Mouse (Mus musculus) heart, postnatal 0 days (tissue): ENCODE results near the gene Hjurp. TPM values are rescaled to one million over a fixed set of nuclear protein-coding genes. Genes with fewer than 3 reads are reported as not detected.

Experiments
- ATAC-seq: fragments of 200-750 bp; cut with Nextera tagmentation; 2 replicates; pipeline ENCODE4 v1.8.0; 2017; ENCODE audit warnings: low read depth, moderate number of reproducible peaks, moderate library complexity; ENCODE audit not compliant: insufficient read depth
- DNase-seq: peaks from one replicate; pipeline ENCODE4 v3.0.0-alpha.2; 2016; ENCODE audit warnings: low spot score
- H3K27ac ChIP-seq: fragments of 300-500 bp; sonication (generic); 2 replicates; pipeline ENCODE4 v1.5.1; 2014; ENCODE audit warnings: low read depth, mild to moderate bottlenecking
- H3K27me3 ChIP-seq: fragments of 300-500 bp; sonication (generic); 2 replicates; pipeline ENCODE4 v1.6.1; 2014; ENCODE audit warnings: low read length, mixed read lengths; ENCODE audit not compliant: control insufficient read depth, insufficient read depth
- H3K36me3 ChIP-seq: fragments of 300-500 bp; sonication (generic); replicated peaks from 2 replicates; pipeline ENCODE4 v1.6.1; 2014; ENCODE audit warnings: low read length, mixed read lengths; ENCODE audit not compliant: control insufficient read depth, insufficient read depth
- H3K4me1 ChIP-seq: fragments of 300-500 bp; sonication (generic); 2 replicates; pipeline ENCODE4 v1.6.1; 2014; ENCODE audit warnings: antibody characterized with exemption; ENCODE audit not compliant: control insufficient read depth, insufficient read depth
- H3K4me2 ChIP-seq: fragments of 300-500 bp; sonication (generic); 2 replicates; pipeline ENCODE4 v1.6.1; 2014; ENCODE audit warnings: low read depth, mild to moderate bottlenecking, low read length, moderate library complexity
- H3K4me3 ChIP-seq: fragments of 300-500 bp; sonication (generic); 2 replicates; pipeline ENCODE4 v1.5.1; 2014; ENCODE audit warnings: low read depth, low read length
- H3K9ac ChIP-seq: fragments of 300-500 bp; sonication (generic); replicated peaks from 2 replicates; pipeline ENCODE4 v1.6.1; 2014; ENCODE audit warnings: low read depth, low read length, mixed read lengths
- H3K9me3 ChIP-seq: fragments of 300-500 bp; sonication (generic); replicated peaks from 2 replicates; pipeline ENCODE4 v1.6.1; 2016; ENCODE audit warnings: low read length; ENCODE audit not compliant: control insufficient read depth
- CTCF ChIP-seq: IDR thresholded peaks from 2 replicates; pipeline ENCODE4 v1.5.1; 2016; ENCODE audit warnings: antibody characterized with exemption, control low read depth, low read depth
- EP300 ChIP-seq: IDR thresholded peaks from 2 replicates; pipeline ENCODE4 v1.6.1; 2016; ENCODE audit warnings: antibody characterized with exemption, low read depth
- WGBS: fragments of 180-500 bp; shearing (Covaris S2); extraction: QIAGEN DNeasy Blood & Tissue Kit; methylation state at CpG from one replicate; pipeline ENCODE4 v1.1.7; 2014; 5-methylcytosine and 5-hydroxymethylcytosine counted together
- polyA plus RNA-seq: library from polyadenylated mRNA; unstranded; fragments of >200 nt; fragmentation: Nextera tagmentation; extraction: Ambion mirVana; gene quantifications from 2 replicates; pipeline ENCODE4 v1.2.1, GENCODE M21; 2015
- total RNA-seq: library from RNA; depleted of rRNA; stranded (reverse); fragments of >200 nt; gene quantifications from 2 replicates; pipeline ENCODE4 v1.2.3, GENCODE M21; 2014; ENCODE audit warnings: low replicate concordance

Gene Hjurp
- total and polyA plus RNA-seq, 2 experiments from 2014 or later = 28.0 to 95.2 TPM

GRCm38 (mm10) chr1:88285652-88286051 lies 8.2 kb upstream of the Hjurp start:
- TF ChIP-seq EP300 (no peak), CTCF (no peak)
- H3K27ac ChIP-seq = no peak overlapping the region
- no peak overlapping the region for H3K9ac ChIP-seq
- no peak overlapping the region for H3K4me2 ChIP-seq
- no peaks in the 10 kb centered on the region for H3K4me1 ChIP-seq
- 57% methylated on average over 5 of the region's 5 CpGs for WGBS
- no peaks in the 10 kb centered on the region for H3K27me3 ChIP-seq
- H3K4me3 ChIP-seq = no peak overlapping the region
- no peaks in the 10 kb centered on the region for H3K36me3 ChIP-seq
- H3K9me3 ChIP-seq = 0 out of 2 replicates have a peak, but pooled peaks cover 31% of the 10 kb centered on the region
- DNase-seq = no peak
- ATAC-seq = no peak

- no peak overlapping the region for H3K4me2 ChIP-seq
- DNase-seq (no peak), ATAC-seq (no peak)
- H3K27me3 ChIP-seq = no peaks in the 10 kb centered on the region
- WGBS = 57% methylated on average over 7 of the region's 7 CpGs
- H3K27ac ChIP-seq = no peak overlapping the region
- peak; percentile 39 for TF ChIP-seq CTCF
- no peak for TF ChIP-seq EP300
- no peaks in the 10 kb centered on the region for H3K4me1 ChIP-seq
- no peak overlapping the region for H3K4me3 ChIP-seq
- 0 out of 2 replicates have a peak, but pooled peaks cover 23% of the 10 kb centered on the region for H3K9me3 ChIP-seq
- no peaks in the 10 kb centered on the region for H3K36me3 ChIP-seq
- H3K9ac ChIP-seq = no peak overlapping the region
Observed at GRCm38 (mm10) chr1:88284946-88285320, 7.5 kb upstream of the Hjurp start.

- DNase-seq = no peak
- 53% methylated on average over 10 of the region's 10 CpGs for WGBS
- 0 out of 2 replicates have a peak, but pooled peaks cover 20% of the 10 kb centered on the region for H3K9me3 ChIP-seq
Observed at GRCm38 (mm10) chr1:88284228-88284945, 7.0 kb upstream of the Hjurp start.

GRCm38 (mm10) chr1:88283376-88284227 lies 6.2 kb upstream of the Hjurp start:
- Histone ChIP-seq H3K4me2 (no peak overlapping the region), H3K4me1 (no peaks in the 10 kb centered on the region), H3K4me3 (no peak overlapping the region), H3K27me3 (no peaks in the 10 kb centered on the region), H3K36me3 (no peaks in the 10 kb centered on the region), H3K27ac (no peak overlapping the region), H3K9ac (no peak overlapping the region), H3K9me3 (0 out of 2 replicates have a peak, but pooled peaks cover 17% of the 10 kb centered on the region)
- 68% methylated on average over 15 of the region's 15 CpGs for WGBS
- no peak for ATAC-seq
- no peak for TF ChIP-seq CTCF
- TF ChIP-seq EP300 = no peak
- no peak for DNase-seq

More at GRCm38 (mm10) chr1:88284228-88284945, 7.0 kb upstream of the Hjurp start:
- no peaks in the 10 kb centered on the region for H3K36me3 ChIP-seq
- H3K4me3 ChIP-seq = no peak overlapping the region
- H3K9ac ChIP-seq = no peak overlapping the region
- H3K27ac ChIP-seq = no peak overlapping the region
- TF ChIP-seq EP300 (no peak), CTCF (no peak)
- H3K4me1 ChIP-seq = no peaks in the 10 kb centered on the region
- no peaks in the 10 kb centered on the region for H3K27me3 ChIP-seq
- H3K4me2 ChIP-seq = no peak overlapping the region
- no peak; the same call in 1 of the 2 replicates for ATAC-seq

GRCm38 (mm10) chr1:88282301-88282700 lies 4.9 kb upstream of the Hjurp start:
- Histone ChIP-seq H3K27me3 (no peaks in the 10 kb centered on the region), H3K9me3 (0 out of 2 replicates have a peak, but pooled peaks cover 15% of the 10 kb centered on the region), H3K4me2 (no peak overlapping the region), H3K27ac (no peak overlapping the region), H3K4me1 (peaks cover 4% of the 10 kb centered on the region; the same call in 1 of the 2 replicates), H3K36me3 (no peaks in the 10 kb centered on the region), H3K4me3 (no peak overlapping the region), H3K9ac (no peak overlapping the region)
- DNase-seq (no peak), ATAC-seq (no peak)
- TF ChIP-seq CTCF = no peak
- no peak for TF ChIP-seq EP300
- WGBS = 54% methylated on average over 3 of the region's 3 CpGs
